Mouse (Mus musculus) heart, embryonic 16.5 days (tissue): Measurements from ENCODE around the gene Spata5. TPM values are rescaled to one million over a fixed set of nuclear protein-coding genes. Genes with fewer than 3 reads are reported as not detected.
"Not testable (repeated sequence)": the region's sequence is repeated elsewhere in the genome, so short reads cannot be mapped to it uniquely, and the experiment has no call there.

Experiments used
- ATAC-seq: fragments of 200-750 bp; cut with Nextera tagmentation; replicated peaks from 2 replicates; pipeline ENCODE4 v1.8.0; 2017; ENCODE audit warnings: moderate number of reproducible peaks; ENCODE audit not compliant: insufficient read depth, low FRiP score; ENCODE audit errors: extremely low read depth
- H3K27ac ChIP-seq: fragments of 300-500 bp; sonication (generic); 2 replicates; pipeline ENCODE4 v1.5.1; 2014; ENCODE audit warnings: mild to moderate bottlenecking, low read length, control low read depth, moderate library complexity
- H3K27me3 ChIP-seq: fragments of 300-500 bp; sonication (generic); 2 replicates; pipeline ENCODE4 v1.6.1; 2014; ENCODE audit warnings: low read length, mixed read lengths; ENCODE audit not compliant: control insufficient read depth, insufficient read depth
- H3K36me3 ChIP-seq: fragments of 300-500 bp; sonication (generic); 2 replicates; pipeline ENCODE4 v1.6.1; 2014; ENCODE audit not compliant: control insufficient read depth, insufficient read depth
- H3K4me1 ChIP-seq: fragments of 300-500 bp; sonication (generic); 2 replicates; pipeline ENCODE4 v1.6.1; 2014; ENCODE audit warnings: low read length, mixed read lengths; ENCODE audit not compliant: control insufficient read depth, insufficient read depth
- H3K4me2 ChIP-seq: fragments of 300-500 bp; sonication (generic); 2 replicates; pipeline ENCODE4 v1.6.1; 2014; ENCODE audit warnings: low read depth, mild to moderate bottlenecking, control low read depth, low read length
- H3K4me3 ChIP-seq: fragments of 300-500 bp; sonication (generic); 2 replicates; pipeline ENCODE4 v1.5.1; 2014; ENCODE audit warnings: mild to moderate bottlenecking, control low read depth, low read length
- H3K9ac ChIP-seq: fragments of 300-500 bp; sonication (generic); 2 replicates; pipeline ENCODE4 v1.6.1; 2014; ENCODE audit warnings: low read length, control low read depth
- H3K9me3 ChIP-seq: fragments of 300-500 bp; sonication (generic); replicated peaks from 2 replicates; pipeline ENCODE4 v1.6.1; 2016; ENCODE audit warnings: low read length; ENCODE audit not compliant: control insufficient read depth
- WGBS: fragments of 180-500 bp; shearing (Covaris S2); extraction: QIAGEN DNeasy Blood & Tissue Kit; methylation state at CpG from one replicate; pipeline ENCODE4 v1.1.7; 2014; 5-methylcytosine and 5-hydroxymethylcytosine counted together
- polyA plus RNA-seq: library from polyadenylated mRNA; unstranded; fragments of >200 nt; fragmentation: Nextera tagmentation; extraction: Ambion mirVana; gene quantifications from 2 replicates; pipeline ENCODE4 v1.2.1, GENCODE M21; 2015

Gene Spata5
- polyA plus RNA-seq, 1 experiment from 2014 or later: 20.8 TPM

DNA sequence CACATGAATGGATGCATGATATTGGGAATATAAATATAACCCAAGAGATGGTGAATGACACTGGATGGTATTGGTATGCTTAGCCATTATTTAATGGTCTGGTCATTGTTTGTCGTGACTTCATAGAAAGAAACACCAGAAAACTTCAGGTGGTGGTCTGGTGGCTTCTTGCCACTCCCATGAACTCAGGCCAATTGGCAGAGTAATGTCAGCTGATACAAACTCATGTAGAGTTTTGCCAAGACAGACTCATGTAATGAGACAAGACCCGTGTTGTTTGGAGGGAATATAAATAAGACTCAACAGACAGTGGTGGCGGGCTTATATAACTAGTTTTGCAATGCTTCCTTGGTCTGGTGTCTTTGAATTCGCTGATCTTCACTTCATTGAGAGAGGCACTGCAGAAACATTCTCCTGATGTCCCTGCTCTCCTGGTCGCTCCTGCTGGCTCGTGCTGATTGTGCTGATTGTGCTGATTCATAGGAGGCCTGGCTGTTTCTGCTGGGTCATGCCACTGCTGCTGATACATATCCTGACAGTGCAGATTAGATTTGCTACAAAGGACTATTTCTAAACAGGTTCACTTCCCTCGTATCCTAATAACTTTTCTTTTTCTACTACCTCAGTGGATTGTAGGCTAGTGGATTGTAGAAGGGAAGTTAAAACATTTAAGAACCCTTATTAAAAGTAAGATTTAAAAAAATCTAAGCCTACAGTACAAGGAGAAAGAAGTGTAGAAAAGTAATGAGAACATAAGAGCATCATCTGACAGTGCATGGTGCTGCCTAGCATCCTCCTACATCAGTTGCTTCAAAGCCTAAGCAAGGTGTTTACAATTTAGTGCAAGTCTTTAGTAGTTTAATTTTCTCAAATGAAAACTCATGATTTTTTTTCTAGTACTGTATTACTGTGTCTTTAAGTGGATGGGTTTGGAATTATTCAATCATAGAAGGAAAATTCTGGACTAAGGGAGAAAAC lies 90.6 kb downstream of the Spata5 start:
- Histone ChIP-seq H3K4me1 (no peaks in the 10 kb centered on the region), H3K9me3 (no peaks in the 10 kb centered on the region), H3K27ac (no peak overlapping the region), H3K27me3 (no peaks in the 10 kb centered on the region), H3K36me3 (no peaks in the 10 kb centered on the region), H3K9ac (no peak overlapping the region), H3K4me3 (no peak overlapping the region), H3K4me2 (no peak overlapping the region)
- ATAC-seq: no peak
- 72% methylated on average over 7 of the region's 7 CpGs for WGBS

DNA sequence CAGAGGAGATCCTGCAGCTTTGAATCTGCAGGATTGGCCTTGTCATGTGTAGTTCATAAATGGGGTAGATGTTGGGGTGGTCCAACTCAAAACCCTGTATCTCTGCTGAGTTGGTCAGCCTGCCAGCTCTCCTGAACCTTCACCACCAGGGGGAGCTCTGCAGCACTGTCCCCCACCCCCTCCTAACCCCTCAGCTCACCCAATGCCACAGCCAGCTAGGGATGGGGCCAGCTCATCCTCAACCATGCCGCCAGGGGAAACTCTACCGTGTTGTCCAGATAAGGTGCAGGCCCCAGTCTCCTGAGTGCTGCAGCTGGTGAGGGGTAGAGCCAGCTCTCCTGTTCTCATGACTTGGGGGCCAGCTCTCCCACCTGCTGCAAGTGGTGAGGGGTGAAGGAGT lies 95.8 kb downstream of the Spata5 start:
- Histone ChIP-seq H3K9me3 (no peaks in the 10 kb centered on the region), H3K27ac (no peak overlapping the region), H3K36me3 (no peaks in the 10 kb centered on the region), H3K4me1 (no peaks in the 10 kb centered on the region), H3K27me3 (no peaks in the 10 kb centered on the region), H3K4me2 (no peak overlapping the region), H3K4me3 (no peak overlapping the region), H3K9ac (no peak overlapping the region)
- 8% methylated on average over 2 of the region's 2 CpGs for WGBS
- no peak for ATAC-seq

DNA sequence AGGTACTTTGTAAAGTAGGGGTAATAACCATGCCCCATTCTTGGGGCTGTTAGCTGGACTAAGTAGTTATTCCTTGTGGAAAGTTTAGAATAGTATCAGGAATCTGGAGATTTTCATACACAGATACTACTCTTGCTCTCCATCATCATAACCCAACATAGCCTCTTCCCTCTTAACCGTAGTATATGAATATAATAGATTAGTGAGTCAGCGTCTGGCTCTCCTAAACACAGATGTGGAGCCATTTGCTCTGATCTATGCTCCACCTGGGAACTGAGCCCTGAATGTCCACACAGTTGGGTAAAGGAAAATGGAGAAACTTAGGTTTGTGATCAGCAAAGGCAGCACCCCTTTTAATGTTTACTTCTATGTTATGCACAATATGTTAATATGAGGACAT lies 96.7 kb downstream of the Spata5 start:
- ATAC-seq: no peak

DNA sequence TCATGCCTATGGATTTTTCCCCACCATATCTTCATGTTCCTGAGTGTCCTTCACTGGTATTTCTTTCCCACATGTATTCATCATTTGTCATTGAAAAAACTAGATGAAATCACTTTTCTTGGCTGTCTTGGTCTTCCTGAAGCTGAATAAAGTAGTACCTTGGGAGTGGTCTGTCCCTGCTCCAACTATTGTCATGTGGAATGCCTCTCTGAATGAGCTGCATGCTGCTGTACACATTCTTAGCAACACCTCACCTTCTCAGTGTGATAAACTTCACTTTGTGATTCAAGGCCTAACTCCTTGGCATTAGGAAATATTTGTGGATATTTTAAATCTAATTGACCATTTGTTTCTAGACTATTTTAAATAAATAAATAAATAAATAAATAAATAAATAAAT lies 98.9 kb downstream of the Spata5 start:
- H3K9me3 ChIP-seq: no peaks in the 10 kb centered on the region
- no peak overlapping the region for H3K27ac ChIP-seq
- H3K27me3 ChIP-seq: no peaks in the 10 kb centered on the region
- H3K36me3 ChIP-seq: no peaks in the 10 kb centered on the region
- no peak overlapping the region for H3K4me2 ChIP-seq
- ATAC-seq: no peak
- H3K4me1 ChIP-seq: no peaks in the 10 kb centered on the region
- no peak overlapping the region for H3K9ac ChIP-seq
- H3K4me3 ChIP-seq: no peak overlapping the region

More for the DNA sequence above, 96.7 kb downstream of the Spata5 start:
- Histone ChIP-seq H3K27ac (no peak overlapping the region), H3K9ac (no peak overlapping the region), H3K9me3 (no peaks in the 10 kb centered on the region), H3K27me3 (no peaks in the 10 kb centered on the region), H3K4me3 (no peak overlapping the region), H3K4me1 (no peaks in the 10 kb centered on the region), H3K36me3 (no peaks in the 10 kb centered on the region), H3K4me2 (no peak overlapping the region)
- 90% methylated on average over 2 of the region's 2 CpGs for WGBS

DNA sequence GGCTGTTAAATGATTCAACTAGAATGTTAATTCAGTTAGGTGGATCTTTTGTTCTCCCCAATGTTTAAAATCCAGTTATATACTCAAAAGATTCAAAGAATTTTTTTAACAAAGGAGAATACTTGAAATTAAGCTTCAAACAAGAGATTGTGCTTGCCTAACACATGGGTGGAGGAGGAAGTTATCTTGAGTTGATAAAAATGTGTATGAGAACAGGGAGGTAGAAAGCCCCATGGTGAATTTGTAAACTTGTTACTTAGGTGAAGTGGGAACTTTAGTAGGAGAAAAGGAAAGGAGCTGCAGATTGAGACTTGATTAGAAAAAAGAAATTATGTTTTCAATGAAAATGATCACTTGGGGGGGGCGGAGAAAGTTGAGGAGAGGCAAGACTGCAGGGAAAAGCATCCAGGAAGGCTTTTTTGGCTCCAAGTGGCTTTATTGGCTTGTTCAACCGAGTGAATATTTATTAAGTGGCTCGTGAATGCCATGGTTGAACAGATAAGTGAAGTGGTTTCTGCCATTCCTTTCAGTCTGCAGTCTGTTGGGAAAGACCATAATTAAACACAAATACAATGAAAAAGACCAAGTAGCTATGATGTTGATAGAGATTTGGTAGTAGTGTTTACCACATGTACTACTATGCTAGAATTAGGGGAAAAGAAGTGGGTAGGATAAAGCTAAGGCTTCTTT lies 100.8 kb downstream of the Spata5 start:
- Histone ChIP-seq H3K9me3 (no peaks in the 10 kb centered on the region), H3K4me1 (no peaks in the 10 kb centered on the region), H3K4me3 (no peak overlapping the region), H3K36me3 (no peaks in the 10 kb centered on the region), H3K9ac (no peak overlapping the region), H3K4me2 (no peak overlapping the region), H3K27me3 (no peaks in the 10 kb centered on the region), H3K27ac (no peak overlapping the region)
- WGBS: 54% methylated on average over 3 of the region's 3 CpGs
- ATAC-seq: no peak

DNA sequence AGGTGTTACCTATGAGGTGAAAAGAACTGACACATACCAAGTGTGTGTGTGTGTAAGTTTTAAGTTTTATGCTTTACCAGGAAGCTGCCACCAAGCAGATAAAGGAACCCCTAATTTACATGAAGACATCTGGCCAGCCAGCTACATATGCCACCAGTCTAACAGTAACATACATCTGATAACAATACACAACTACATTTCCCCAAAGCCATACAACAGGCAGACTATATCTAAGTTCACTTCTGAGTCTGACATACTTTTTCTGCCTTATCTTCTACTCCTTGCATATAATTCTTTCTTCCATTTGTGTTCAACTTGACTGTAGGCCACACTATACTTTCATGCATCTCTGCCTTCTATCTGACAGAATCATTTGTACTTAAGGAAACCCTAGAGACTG lies 112.4 kb downstream of the Spata5 start:
- no peak for ATAC-seq
- no peaks in the 10 kb centered on the region for H3K27me3 ChIP-seq

DNA sequence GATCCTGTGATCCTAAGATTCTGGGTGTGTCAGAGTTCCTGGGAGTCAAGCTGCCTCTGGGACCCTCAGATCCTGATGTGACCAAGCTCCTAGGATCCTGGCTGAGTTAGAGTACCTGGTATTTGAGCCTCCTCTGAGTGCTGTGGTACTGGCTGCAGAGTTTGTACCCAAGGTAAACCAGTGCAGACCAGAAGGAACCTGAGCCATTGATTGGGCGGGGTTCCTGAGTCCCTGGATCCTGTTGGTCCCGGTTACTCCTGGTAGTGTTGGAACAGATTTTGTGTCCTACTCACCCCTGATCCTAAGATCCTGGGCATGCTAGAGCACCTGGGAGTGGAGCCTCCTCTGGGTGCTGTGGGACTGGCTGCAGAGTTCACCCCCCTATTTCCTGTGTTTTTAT lies 121.0 kb downstream of the Spata5 start:
- H3K9me3 ChIP-seq, H3K9ac ChIP-seq, H3K4me1 ChIP-seq, H3K4me2 ChIP-seq, H3K27ac ChIP-seq, H3K36me3 ChIP-seq, H3K4me3 ChIP-seq, ATAC-seq, H3K27me3 ChIP-seq: not testable (repeated sequence)
- WGBS: 96% methylated on average over 2 of the region's 2 CpGs

More for the DNA sequence above, 112.4 kb downstream of the Spata5 start:
- Histone ChIP-seq H3K36me3 (no peaks in the 10 kb centered on the region), H3K9me3 (peaks cover 3% of the 10 kb centered on the region), H3K4me2 (no peak overlapping the region), H3K4me1 (peaks cover 2% of the 10 kb centered on the region; the same call in 1 of the 2 replicates), H3K27ac (no peak overlapping the region), H3K4me3 (no peak overlapping the region), H3K9ac (no peak overlapping the region)

DNA sequence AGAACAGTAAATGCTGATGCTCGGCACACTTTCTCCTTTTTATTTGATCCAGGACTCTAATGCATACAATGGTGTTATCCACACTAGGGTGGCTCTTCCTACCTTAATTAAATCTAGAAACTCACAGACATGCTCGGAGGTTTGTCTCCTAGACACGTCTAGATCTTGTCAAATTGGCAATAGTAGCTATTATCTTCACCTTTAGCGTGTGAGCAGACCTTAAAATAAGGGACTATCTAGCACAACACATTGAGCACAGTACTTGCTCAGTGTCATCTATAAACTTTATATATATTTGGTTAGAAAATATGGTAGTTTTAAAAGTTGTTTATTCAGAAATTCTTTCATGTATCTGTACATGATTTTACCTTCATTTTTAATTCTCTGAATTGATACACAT lies 126.7 kb downstream of the Spata5 start:
- Histone ChIP-seq H3K36me3 (no peaks in the 10 kb centered on the region), H3K4me1 (no peaks in the 10 kb centered on the region), H3K4me3 (no peak overlapping the region), H3K27ac (no peak overlapping the region), H3K27me3 (no peaks in the 10 kb centered on the region), H3K9me3 (no peaks in the 10 kb centered on the region), H3K4me2 (no peak overlapping the region), H3K9ac (no peak overlapping the region)
- 88% methylated on average over 4 of the region's 4 CpGs for WGBS
- no peak for ATAC-seq

DNA sequence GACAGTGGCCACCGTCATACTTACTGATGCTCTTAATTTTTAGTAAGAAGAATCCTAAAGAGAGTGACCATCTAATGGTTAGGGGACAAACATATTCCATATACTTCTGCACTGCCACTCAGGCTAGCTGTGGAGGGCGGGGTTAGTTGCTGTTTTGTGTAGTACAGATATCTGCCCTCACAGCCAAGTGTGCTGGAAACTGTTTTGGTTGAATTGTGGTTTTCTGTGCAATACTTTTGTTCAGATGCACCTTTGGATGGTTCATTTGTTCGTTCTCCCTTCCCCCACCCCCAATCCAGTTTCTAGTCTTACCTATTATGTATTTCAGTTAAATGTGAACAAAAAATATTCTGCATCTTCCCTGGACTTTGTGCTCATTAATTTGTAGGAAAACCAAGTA lies 130.5 kb downstream of the Spata5 start:
- Histone ChIP-seq H3K4me1 (no peaks in the 10 kb centered on the region), H3K27ac (no peak overlapping the region), H3K9ac (no peak overlapping the region), H3K27me3 (no peaks in the 10 kb centered on the region), H3K4me3 (no peak overlapping the region), H3K9me3 (no peaks in the 10 kb centered on the region), H3K36me3 (no peaks in the 10 kb centered on the region), H3K4me2 (no peak overlapping the region)
- no peak for ATAC-seq
- 84% methylated on average over 3 of the region's 3 CpGs for WGBS
